Mouse (Mus musculus): Measurements from ENCODE around the gene Bche. TPM values are rescaled to one million over a fixed set of nuclear protein-coding genes. Genes with fewer than 3 reads are reported as not detected.

Gene Bche
- polyA plus RNA-seq, 1 experiment = 0.16 TPM

GRCm38 (mm10) chr3:73709871-73710270 lies 1.7 kb upstream of the Bche start:
- TF ChIP-seq POLR2A (IDR thresholded peaks at IDR 0.05; ENCODE audit: control insufficient read depth, low read depth, low read length) (no peak), CTCF (IDR thresholded peaks at IDR 0.05; ENCODE audit: control insufficient read depth, insufficient read depth, insufficient replicate concordance, low read depth, low read length) (no peak)
- H3K4me1 ChIP-seq (ENCODE audit: control insufficient read depth, insufficient read depth, low read length) = no peaks in the 10 kb centered on the region
- no peak overlapping the region for H3K4me3 ChIP-seq (ENCODE audit: control insufficient read depth, low read depth, low read length)
- H3K36me3 ChIP-seq (ENCODE audit: control insufficient read depth, insufficient read depth, low read length) = no peaks in the 10 kb centered on the region
- no peak overlapping the region for H3K27ac ChIP-seq (ENCODE audit: control insufficient read depth, insufficient read depth, low read depth, low read length)
- no peaks in the 10 kb centered on the region for H3K27me3 ChIP-seq (ENCODE audit: control insufficient read depth, insufficient read depth, low read length)

- no peaks in the 10 kb centered on the region for H3K36me3 ChIP-seq (ENCODE audit: control insufficient read depth, insufficient read depth, low read length)
- H3K27ac ChIP-seq (ENCODE audit: control insufficient read depth, insufficient read depth, low read depth, low read length) = no peak overlapping the region
- peak overlapping the region; percentile 57 for H3K4me3 ChIP-seq (ENCODE audit: control insufficient read depth, low read depth, low read length)
- H3K27me3 ChIP-seq (ENCODE audit: control insufficient read depth, insufficient read depth, low read length) = no peaks in the 10 kb centered on the region
- TF ChIP-seq CTCF (IDR thresholded peaks at IDR 0.05; ENCODE audit: control insufficient read depth, insufficient read depth, insufficient replicate concordance, low read depth, low read length) (no peak), POLR2A (IDR thresholded peaks at IDR 0.05; ENCODE audit: control insufficient read depth, low read depth, low read length) (no peak; the same call in 1 of the 2 replicates)
- no peaks in the 10 kb centered on the region for H3K4me1 ChIP-seq (ENCODE audit: control insufficient read depth, insufficient read depth, low read length)
Measured at GRCm38 (mm10) chr3:73707461-73708409, 480 bp downstream of the Bche start.

GRCm38 (mm10) chr3:73706544-73706943 lies 1.7 kb downstream of the Bche start:
- no peaks in the 10 kb centered on the region for H3K27me3 ChIP-seq (ENCODE audit: control insufficient read depth, insufficient read depth, low read length)
- H3K36me3 ChIP-seq (ENCODE audit: control insufficient read depth, insufficient read depth, low read length) = no peaks in the 10 kb centered on the region
- H3K27ac ChIP-seq (ENCODE audit: control insufficient read depth, insufficient read depth, low read depth, low read length) = no peak overlapping the region
- TF ChIP-seq CTCF (IDR thresholded peaks at IDR 0.05; ENCODE audit: control insufficient read depth, insufficient read depth, insufficient replicate concordance, low read depth, low read length) (no peak), POLR2A (IDR thresholded peaks at IDR 0.05; ENCODE audit: control insufficient read depth, low read depth, low read length) (no peak)
- H3K4me1 ChIP-seq (ENCODE audit: control insufficient read depth, insufficient read depth, low read length) = no peaks in the 10 kb centered on the region
- no peak overlapping the region for H3K4me3 ChIP-seq (ENCODE audit: control insufficient read depth, low read depth, low read length)

GRCm38 (mm10) chr3:73698889-73699288 lies 9.3 kb downstream of the Bche start:
- Histone ChIP-seq H3K36me3 (ENCODE audit: control insufficient read depth, insufficient read depth, low read length) (no peaks in the 10 kb centered on the region), H3K4me3 (ENCODE audit: control insufficient read depth, low read depth, low read length) (no peak overlapping the region), H3K27me3 (ENCODE audit: control insufficient read depth, insufficient read depth, low read length) (no peaks in the 10 kb centered on the region), H3K27ac (ENCODE audit: control insufficient read depth, insufficient read depth, low read depth, low read length) (no peak overlapping the region), H3K4me1 (ENCODE audit: control insufficient read depth, insufficient read depth, low read length) (no peaks in the 10 kb centered on the region)
- TF ChIP-seq CTCF (IDR thresholded peaks at IDR 0.05; ENCODE audit: control insufficient read depth, insufficient read depth, insufficient replicate concordance, low read depth, low read length) (no peak), POLR2A (IDR thresholded peaks at IDR 0.05; ENCODE audit: control insufficient read depth, low read depth, low read length) (no peak)

- Histone ChIP-seq H3K27ac (ENCODE audit: control insufficient read depth, insufficient read depth, low read depth, low read length) (no peak overlapping the region), H3K36me3 (ENCODE audit: control insufficient read depth, insufficient read depth, low read length) (no peaks in the 10 kb centered on the region), H3K4me3 (ENCODE audit: control insufficient read depth, low read depth, low read length) (no peak overlapping the region), H3K27me3 (ENCODE audit: control insufficient read depth, insufficient read depth, low read length) (no peaks in the 10 kb centered on the region), H3K4me1 (ENCODE audit: control insufficient read depth, insufficient read depth, low read length) (no peaks in the 10 kb centered on the region)
- TF ChIP-seq CTCF (IDR thresholded peaks at IDR 0.05; ENCODE audit: control insufficient read depth, insufficient read depth, insufficient replicate concordance, low read depth, low read length) (no peak), POLR2A (IDR thresholded peaks at IDR 0.05; ENCODE audit: control insufficient read depth, low read depth, low read length) (no peak)
Measured at GRCm38 (mm10) chr3:73673333-73673732, 34.9 kb downstream of the Bche start.

GRCm38 (mm10) chr3:73668172-73668571 lies 40.0 kb downstream of the Bche start:
- no peaks in the 10 kb centered on the region for H3K36me3 ChIP-seq (ENCODE audit: control insufficient read depth, insufficient read depth, low read length)
- no peak overlapping the region for H3K27ac ChIP-seq (ENCODE audit: control insufficient read depth, insufficient read depth, low read depth, low read length)
- no peaks in the 10 kb centered on the region for H3K4me1 ChIP-seq (ENCODE audit: control insufficient read depth, insufficient read depth, low read length)
- no peak for TF ChIP-seq POLR2A (IDR thresholded peaks at IDR 0.05; ENCODE audit: control insufficient read depth, low read depth, low read length)
- no peak for TF ChIP-seq CTCF (IDR thresholded peaks at IDR 0.05; ENCODE audit: control insufficient read depth, insufficient read depth, insufficient replicate concordance, low read depth, low read length)
- H3K27me3 ChIP-seq (ENCODE audit: control insufficient read depth, insufficient read depth, low read length) = no peaks in the 10 kb centered on the region
- H3K4me3 ChIP-seq (ENCODE audit: control insufficient read depth, low read depth, low read length) = no peak overlapping the region

GRCm38 (mm10) chr3:73667245-73668131 lies 40.7 kb downstream of the Bche start:
- Histone ChIP-seq H3K27ac (ENCODE audit: control insufficient read depth, insufficient read depth, low read depth, low read length) (no peak overlapping the region), H3K36me3 (ENCODE audit: control insufficient read depth, insufficient read depth, low read length) (no peaks in the 10 kb centered on the region), H3K4me1 (ENCODE audit: control insufficient read depth, insufficient read depth, low read length) (no peaks in the 10 kb centered on the region), H3K4me3 (ENCODE audit: control insufficient read depth, low read depth, low read length) (no peak overlapping the region), H3K27me3 (ENCODE audit: control insufficient read depth, insufficient read depth, low read length) (no peaks in the 10 kb centered on the region)
- TF ChIP-seq CTCF (IDR thresholded peaks at IDR 0.05; ENCODE audit: control insufficient read depth, insufficient read depth, insufficient replicate concordance, low read depth, low read length) = no peak
- no peak for TF ChIP-seq POLR2A (IDR thresholded peaks at IDR 0.05; ENCODE audit: control insufficient read depth, low read depth, low read length)

Data from testis, adult 2 months (tissue).